Mouse (Mus musculus) neural tube, embryonic 15.5 days (tissue): Measurements from ENCODE around the gene Fyn. TPM values are rescaled to one million over a fixed set of nuclear protein-coding genes. Genes with fewer than 3 reads are reported as not detected.

Source experiments
- ATAC-seq: fragments of 200-750 bp; cut with Nextera tagmentation; 2 replicates; pipeline ENCODE4 v1.8.0; 2017; ENCODE audit warnings: mild to moderate bottlenecking, moderate TSS enrichment, moderate library complexity; ENCODE audit not compliant: low FRiP score
- H3K27ac ChIP-seq: fragments of 300-500 bp; sonication (generic); replicated peaks from 2 replicates; pipeline ENCODE4 v1.5.1; 2015; ENCODE audit warnings: mild to moderate bottlenecking, inconsistent platforms
- H3K27me3 ChIP-seq: fragments of 300-500 bp; sonication (generic); replicated peaks from 2 replicates; pipeline ENCODE4 v1.6.1; 2015; ENCODE audit warnings: inconsistent platforms
- H3K36me3 ChIP-seq: fragments of 300-500 bp; sonication (generic); 2 replicates; pipeline ENCODE4 v1.6.1; 2015; ENCODE audit warnings: inconsistent platforms
- H3K4me1 ChIP-seq: fragments of 300-500 bp; sonication (generic); 2 replicates; pipeline ENCODE4 v1.6.1; 2015; ENCODE audit warnings: inconsistent platforms
- H3K4me2 ChIP-seq: fragments of 300-500 bp; sonication (generic); 2 replicates; pipeline ENCODE4 v1.6.1; 2015; ENCODE audit warnings: inconsistent platforms, mild to moderate bottlenecking, moderate library complexity
- H3K4me3 ChIP-seq: fragments of 300-500 bp; sonication (generic); replicated peaks from 2 replicates; pipeline ENCODE4 v1.5.1; 2015; ENCODE audit warnings: mild to moderate bottlenecking, inconsistent platforms
- H3K9ac ChIP-seq: fragments of 300-500 bp; sonication (generic); replicated peaks from 2 replicates; pipeline ENCODE4 v1.6.1; 2015; ENCODE audit warnings: mild to moderate bottlenecking, inconsistent platforms
- H3K9me3 ChIP-seq: fragments of 300-500 bp; sonication (generic); replicated peaks from 2 replicates; pipeline ENCODE4 v1.6.1; 2016; ENCODE audit warnings: inconsistent platforms
- WGBS: fragments of 180-500 bp; shearing (Covaris S2); methylation state at CpG from one replicate; pipeline ENCODE4 v1.1.7; 2015; ENCODE audit warnings: mixed read lengths; 5-methylcytosine and 5-hydroxymethylcytosine counted together
- polyA plus RNA-seq: library from polyadenylated mRNA; unstranded; fragments of >200 nt; fragmentation: Nextera tagmentation; extraction: Ambion mirVana; gene quantifications from 2 replicates; pipeline ENCODE4 v1.2.1, GENCODE M21; 2015

The Fyn gene
- polyA plus RNA-seq, 1 experiment from 2014 or later: 76.5 TPM

GRCm38 (mm10) chr10:39451065-39451464, 82.4 kb downstream of the Fyn start:
- Histone ChIP-seq H3K4me2 (no peak overlapping the region), H3K9me3 (no peaks in the 10 kb centered on the region), H3K27ac (peak overlapping the region; percentile 64), H3K4me3 (no peak overlapping the region), H3K36me3 (no peaks in the 10 kb centered on the region), H3K9ac (no peak overlapping the region), H3K27me3 (no peaks in the 10 kb centered on the region), H3K4me1 (peaks cover 66% of the 10 kb centered on the region)
- ATAC-seq: no peak
- 67% methylated on average over 6 of the region's 6 CpGs for WGBS

GRCm38 (mm10) chr10:39451918-39452624, 83.4 kb downstream of the Fyn start:
- Histone ChIP-seq H3K27me3 (no peaks in the 10 kb centered on the region), H3K4me1 (peaks cover 63% of the 10 kb centered on the region), H3K36me3 (no peaks in the 10 kb centered on the region), H3K4me2 (no peak overlapping the region), H3K9me3 (no peaks in the 10 kb centered on the region), H3K9ac (no peak overlapping the region), H3K27ac (peak overlapping the region; percentile 64), H3K4me3 (no peak overlapping the region)
- WGBS: 31% methylated on average over 8 of the region's 8 CpGs
- ATAC-seq: 0 out of 2 replicates have a peak, but pooled peaks have one; percentile 35

- H3K9me3 ChIP-seq: no peaks in the 10 kb centered on the region
- no peak overlapping the region for H3K4me3 ChIP-seq
- H3K4me1 ChIP-seq: peaks cover 64% of the 10 kb centered on the region
- no peak overlapping the region for H3K9ac ChIP-seq
- H3K4me2 ChIP-seq: no peak overlapping the region
- H3K36me3 ChIP-seq: no peaks in the 10 kb centered on the region
- ATAC-seq: no peak
- no peaks in the 10 kb centered on the region for H3K27me3 ChIP-seq
- 54% methylated on average over 4 of the region's 4 CpGs for WGBS
- H3K27ac ChIP-seq: no peak overlapping the region
Measured at GRCm38 (mm10) chr10:39455344-39455743, 86.7 kb downstream of the Fyn start.

GRCm38 (mm10) chr10:39455857-39456620, 87.4 kb downstream of the Fyn start:
- no peaks in the 10 kb centered on the region for H3K36me3 ChIP-seq
- H3K9ac ChIP-seq: no peak overlapping the region
- H3K27me3 ChIP-seq: no peaks in the 10 kb centered on the region
- 81% methylated on average over 15 of the region's 15 CpGs for WGBS
- H3K4me1 ChIP-seq: peaks cover 66% of the 10 kb centered on the region
- ATAC-seq: no peak
- no peaks in the 10 kb centered on the region for H3K9me3 ChIP-seq
- no peak overlapping the region for H3K27ac ChIP-seq
- H3K4me3 ChIP-seq: no peak overlapping the region
- H3K4me2 ChIP-seq: no peak overlapping the region

GRCm38 (mm10) chr10:39456776-39457175, 88.1 kb downstream of the Fyn start:
- Histone ChIP-seq H3K4me3 (no peak overlapping the region), H3K4me2 (no peak overlapping the region), H3K27me3 (no peaks in the 10 kb centered on the region), H3K36me3 (no peaks in the 10 kb centered on the region), H3K27ac (no peak overlapping the region), H3K4me1 (peaks cover 66% of the 10 kb centered on the region), H3K9me3 (no peaks in the 10 kb centered on the region), H3K9ac (no peak overlapping the region)
- WGBS: 93% methylated on average over 6 of the region's 6 CpGs
- no peak for ATAC-seq

DNA sequence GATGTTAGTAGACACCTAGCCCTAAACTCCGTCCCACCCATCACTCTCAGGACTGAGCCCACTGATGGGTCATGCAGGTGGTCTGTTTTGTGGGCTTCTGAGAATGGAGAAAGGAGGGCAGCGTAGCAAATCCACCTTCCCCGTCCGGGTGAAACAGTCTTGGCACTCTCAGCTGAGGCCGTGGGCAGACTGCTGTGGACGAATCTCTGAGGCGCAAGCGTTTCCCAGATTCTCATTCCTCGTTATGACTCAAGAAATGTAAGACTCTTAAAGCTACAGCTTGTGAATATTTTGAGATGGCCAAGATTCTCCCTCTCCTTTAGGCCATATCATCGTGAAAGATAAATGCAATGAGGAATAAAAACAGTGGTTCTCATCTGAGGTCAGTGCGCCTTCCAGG, 88.6 kb downstream of the Fyn start:
- no peaks in the 10 kb centered on the region for H3K9me3 ChIP-seq
- ATAC-seq: no peak
- no peaks in the 10 kb centered on the region for H3K27me3 ChIP-seq
- H3K4me2 ChIP-seq: no peak overlapping the region
- WGBS: 82% methylated on average over 11 of the region's 11 CpGs
- H3K9ac ChIP-seq: no peak overlapping the region
- H3K4me3 ChIP-seq: no peak overlapping the region
- no peaks in the 10 kb centered on the region for H3K36me3 ChIP-seq
- peaks cover 67% of the 10 kb centered on the region for H3K4me1 ChIP-seq
- H3K27ac ChIP-seq: no peak overlapping the region

DNA sequence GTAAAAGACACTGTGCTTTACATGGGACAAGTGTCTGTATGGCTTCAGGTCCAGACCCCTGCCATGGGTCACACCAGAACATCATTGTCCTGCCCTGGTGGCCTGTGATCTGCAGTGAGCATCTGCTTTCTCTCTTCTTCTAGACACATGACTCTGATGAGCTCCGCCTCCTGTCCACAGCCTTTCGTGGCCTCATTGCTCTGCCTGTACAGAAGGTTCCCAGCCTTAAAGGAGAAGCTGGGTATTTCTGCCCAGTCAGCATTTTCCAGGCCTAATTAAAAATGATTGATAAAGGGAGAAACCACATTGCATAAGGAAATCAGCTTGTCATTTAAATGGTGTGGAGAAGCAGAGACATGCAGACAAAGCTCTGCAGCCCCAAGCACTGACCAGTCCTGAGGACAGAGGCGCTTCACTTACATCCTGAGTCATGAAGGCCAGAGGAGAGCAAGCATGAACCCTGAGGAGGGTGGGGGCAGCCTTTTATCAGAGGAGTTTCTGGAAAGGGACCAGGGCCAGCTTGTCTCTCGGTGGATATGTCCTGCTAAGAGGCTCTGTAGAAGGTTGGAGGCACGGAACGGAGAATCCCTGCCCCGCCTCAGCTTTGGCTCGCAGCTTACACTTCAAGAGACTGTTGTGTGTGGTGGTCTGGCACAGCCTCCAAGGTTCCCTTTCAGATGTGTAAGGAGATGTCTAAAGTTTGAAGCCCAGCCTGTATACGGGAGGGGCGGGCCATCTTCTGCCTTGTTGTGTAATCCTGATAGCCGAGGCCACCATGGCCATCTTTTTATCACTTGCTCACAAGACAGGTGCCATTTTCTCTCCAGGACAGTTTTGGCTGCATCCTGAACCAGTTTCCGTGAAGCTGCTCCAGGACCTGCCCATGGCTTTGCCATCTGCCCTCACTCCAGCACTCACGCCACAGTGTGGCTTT, 90.4 kb downstream of the Fyn start:
- Histone ChIP-seq H3K4me2 (no peak overlapping the region), H3K9ac (no peak overlapping the region), H3K27ac (peak overlapping the region; percentile 43; the same call in 1 of the 2 replicates), H3K4me1 (peaks cover 71% of the 10 kb centered on the region), H3K4me3 (no peak overlapping the region), H3K36me3 (no peaks in the 10 kb centered on the region), H3K9me3 (no peaks in the 10 kb centered on the region), H3K27me3 (no peaks in the 10 kb centered on the region)
- 61% methylated on average over 13 of the region's 13 CpGs for WGBS
- 0 out of 2 replicates have a peak, but pooled peaks have one; percentile 49 for ATAC-seq

DNA sequence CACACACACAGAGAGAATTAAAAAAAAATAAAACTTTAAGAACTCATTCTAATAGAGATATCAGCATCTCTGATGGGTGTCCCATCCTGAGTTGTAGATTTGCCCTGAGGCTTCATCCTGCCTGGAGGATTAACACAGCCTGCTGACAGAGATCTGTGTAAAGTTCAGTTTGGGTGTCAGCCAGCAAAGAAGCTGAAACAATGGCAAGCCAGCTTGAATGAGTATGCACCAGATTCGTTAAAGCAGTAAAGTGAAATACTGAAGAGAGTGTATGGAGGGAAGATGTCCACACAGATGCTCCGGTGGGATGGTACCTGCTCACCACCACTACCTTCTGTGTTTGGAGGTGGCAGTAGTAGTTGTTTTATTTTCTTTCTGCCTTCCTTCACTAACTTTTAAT, 92.0 kb downstream of the Fyn start:
- H3K4me3 ChIP-seq: no peak overlapping the region
- no peaks in the 10 kb centered on the region for H3K36me3 ChIP-seq
- WGBS: 39% methylated on average over 2 of the region's 2 CpGs
- H3K27ac ChIP-seq: no peak overlapping the region
- no peak overlapping the region for H3K4me2 ChIP-seq
- peaks cover 69% of the 10 kb centered on the region for H3K4me1 ChIP-seq
- no peak for ATAC-seq
- no peaks in the 10 kb centered on the region for H3K9me3 ChIP-seq
- H3K9ac ChIP-seq: no peak overlapping the region
- no peaks in the 10 kb centered on the region for H3K27me3 ChIP-seq

GRCm38 (mm10) chr10:39461909-39462308, 93.3 kb downstream of the Fyn start:
- no peak overlapping the region for H3K9ac ChIP-seq
- H3K36me3 ChIP-seq: no peaks in the 10 kb centered on the region
- H3K9me3 ChIP-seq: no peaks in the 10 kb centered on the region
- H3K4me1 ChIP-seq: peaks cover 67% of the 10 kb centered on the region
- H3K27ac ChIP-seq: peak overlapping the region; percentile 35; the same call in 1 of the 2 replicates
- no peak for ATAC-seq
- 21% methylated on average over 5 of the region's 5 CpGs for WGBS
- no peaks in the 10 kb centered on the region for H3K27me3 ChIP-seq
- H3K4me3 ChIP-seq: no peak overlapping the region
- H3K4me2 ChIP-seq: no peak overlapping the region

DNA sequence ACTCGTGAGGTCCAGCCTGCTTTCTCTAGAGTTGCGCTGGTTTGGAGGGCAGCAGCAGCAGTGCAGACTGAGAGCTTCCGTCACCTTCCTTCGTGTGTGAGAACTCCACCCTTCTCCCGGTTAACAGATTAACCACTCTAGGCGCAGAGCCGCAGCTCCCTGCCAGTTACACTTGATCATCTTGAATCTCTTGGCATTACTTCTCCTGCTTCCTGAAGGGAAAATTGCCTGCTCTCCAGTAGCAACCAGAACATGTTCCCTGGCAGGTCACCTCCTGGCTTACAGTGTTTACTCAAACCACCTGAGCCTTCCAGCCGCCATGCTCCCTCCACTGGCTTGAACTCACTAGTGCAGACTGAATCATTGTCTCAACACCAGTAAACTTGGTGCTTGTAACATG, 94.1 kb downstream of the Fyn start:
- H3K4me1 ChIP-seq: peaks cover 59% of the 10 kb centered on the region
- peak overlapping the region; percentile 56 for H3K27ac ChIP-seq
- no peak for ATAC-seq
- no peaks in the 10 kb centered on the region for H3K9me3 ChIP-seq
- no peaks in the 10 kb centered on the region for H3K27me3 ChIP-seq
- no peaks in the 10 kb centered on the region for H3K36me3 ChIP-seq
- H3K9ac ChIP-seq: 0 out of 2 replicates have a peak overlapping the region, but pooled peaks have one; percentile 2
- H3K4me3 ChIP-seq: no peak overlapping the region
- 68% methylated on average over 8 of the region's 8 CpGs for WGBS
- no peak overlapping the region for H3K4me2 ChIP-seq

GRCm38 (mm10) chr10:39464383-39464782, 95.7 kb downstream of the Fyn start:
- Histone ChIP-seq H3K9ac (no peak overlapping the region), H3K4me2 (no peak overlapping the region), H3K36me3 (no peaks in the 10 kb centered on the region), H3K9me3 (no peaks in the 10 kb centered on the region), H3K27me3 (no peaks in the 10 kb centered on the region), H3K27ac (no peak overlapping the region), H3K4me1 (peaks cover 52% of the 10 kb centered on the region), H3K4me3 (no peak overlapping the region)
- no peak for ATAC-seq
- WGBS: 95% methylated on average over 5 of the region's 5 CpGs
